Mouse (Mus musculus) hindbrain, embryonic 14.5 days (tissue): ENCODE data around the gene Elovl2. TPM values are rescaled to one million over a fixed set of nuclear protein-coding genes. Genes with fewer than 3 reads are reported as not detected.

Experiments used
- ATAC-seq: fragments of 200-750 bp; cut with Nextera tagmentation; 2 replicates; pipeline ENCODE4 v1.8.0; 2017; ENCODE audit warnings: moderate number of reproducible peaks, mild to moderate bottlenecking, moderate TSS enrichment, moderate library complexity; ENCODE audit not compliant: low FRiP score
- DNase-seq: peaks from one replicate; pipeline ENCODE4 v3.0.0-alpha.2; 2015; ENCODE audit warnings: low spot score
- H3K27ac ChIP-seq: fragments of 300-500 bp; sonication (generic); 2 replicates; pipeline ENCODE4 v1.5.1; 2014; ENCODE audit warnings: mild to moderate bottlenecking, moderate library complexity
- H3K27me3 ChIP-seq: fragments of 300-500 bp; sonication (generic); 2 replicates; pipeline ENCODE4 v1.6.1; 2014; ENCODE audit warnings: mild to moderate bottlenecking, low read length, mixed read lengths; ENCODE audit not compliant: control insufficient read depth, insufficient read depth
- H3K36me3 ChIP-seq: fragments of 300-500 bp; sonication (generic); replicated peaks from 2 replicates; pipeline ENCODE4 v1.6.1; 2014; ENCODE audit not compliant: control insufficient read depth, insufficient read depth
- H3K4me1 ChIP-seq: fragments of 300-500 bp; sonication (generic); replicated peaks from 2 replicates; pipeline ENCODE4 v1.6.1; 2014; ENCODE audit warnings: antibody characterized with exemption, low read length, mixed read lengths; ENCODE audit not compliant: control insufficient read depth, insufficient read depth
- H3K4me2 ChIP-seq: fragments of 300-500 bp; sonication (generic); replicated peaks from 2 replicates; pipeline ENCODE4 v1.6.1; 2014; ENCODE audit warnings: mild to moderate bottlenecking, moderate library complexity
- H3K4me3 ChIP-seq: fragments of 300-500 bp; sonication (generic); replicated peaks from 2 replicates; pipeline ENCODE4 v1.5.1; 2014; ENCODE audit warnings: mild to moderate bottlenecking, low read length
- H3K9ac ChIP-seq: fragments of 300-500 bp; sonication (generic); 2 replicates; pipeline ENCODE4 v1.6.1; 2014
- H3K9me3 ChIP-seq: fragments of 300-500 bp; sonication (generic); 2 replicates; pipeline ENCODE4 v1.6.1; 2016; ENCODE audit warnings: low read length; ENCODE audit not compliant: control insufficient read depth
- WGBS: fragments of 180-500 bp; shearing (Covaris S2); extraction: QIAGEN DNeasy Blood & Tissue Kit; methylation state at CpG from one replicate; pipeline ENCODE4 v1.1.7; 2014; 5-methylcytosine and 5-hydroxymethylcytosine counted together
- polyA plus RNA-seq: library from polyadenylated mRNA; unstranded; fragments of >200 nt; fragmentation: Nextera tagmentation; extraction: Ambion mirVana; gene quantifications from 2 replicates; pipeline ENCODE4 v1.2.1, GENCODE M21; 2014

Gene Elovl2
- polyA plus RNA-seq, 1 experiment from 2014 or later: 39.7 TPM

- Histone ChIP-seq H3K4me2 (no peak overlapping the region), H3K4me1 (no peaks in the 10 kb centered on the region), H3K27ac (no peak overlapping the region), H3K4me3 (no peak overlapping the region), H3K36me3 (no peaks in the 10 kb centered on the region), H3K27me3 (no peaks in the 10 kb centered on the region), H3K9me3 (peaks cover 4% of the 10 kb centered on the region; the same call in 1 of the 2 replicates), H3K9ac (no peak overlapping the region)
- ATAC-seq (no peak; the same call in 1 of the 2 replicates), DNase-seq (no peak)
- 80% methylated on average over 10 of the region's 10 CpGs for WGBS
Observed at GRCm38 (mm10) chr13:41238035-41238804, 18.0 kb upstream of the Elovl2 start.

GRCm38 (mm10) chr13:41235845-41236741 lies 15.9 kb upstream of the Elovl2 start:
- no peak overlapping the region for H3K4me2 ChIP-seq
- no peaks in the 10 kb centered on the region for H3K27me3 ChIP-seq
- H3K9ac ChIP-seq: no peak overlapping the region
- H3K4me3 ChIP-seq: no peak overlapping the region
- no peak overlapping the region for H3K27ac ChIP-seq
- DNase-seq (no peak), ATAC-seq (no peak)
- no peaks in the 10 kb centered on the region for H3K36me3 ChIP-seq
- H3K4me1 ChIP-seq: no peaks in the 10 kb centered on the region
- no peaks in the 10 kb centered on the region for H3K9me3 ChIP-seq
- WGBS: 74% methylated on average over 13 of the region's 13 CpGs

GRCm38 (mm10) chr13:41235181-41235580 lies 15.0 kb upstream of the Elovl2 start:
- Histone ChIP-seq H3K4me2 (no peak overlapping the region), H3K4me1 (no peaks in the 10 kb centered on the region), H3K4me3 (no peak overlapping the region), H3K27ac (no peak overlapping the region), H3K9ac (no peak overlapping the region), H3K9me3 (no peaks in the 10 kb centered on the region), H3K36me3 (no peaks in the 10 kb centered on the region), H3K27me3 (no peaks in the 10 kb centered on the region)
- DNase-seq: no peak
- ATAC-seq: no peak
- 90% methylated on average over 6 of the region's 6 CpGs for WGBS

- no peaks in the 10 kb centered on the region for H3K27me3 ChIP-seq
- ATAC-seq (no peak), DNase-seq (no peak)
- no peak overlapping the region for H3K9ac ChIP-seq
- H3K4me2 ChIP-seq: no peak overlapping the region
- no peak overlapping the region for H3K27ac ChIP-seq
- no peak overlapping the region for H3K4me3 ChIP-seq
- H3K36me3 ChIP-seq: no peaks in the 10 kb centered on the region
- 92% methylated on average over 7 of the region's 7 CpGs for WGBS
- H3K9me3 ChIP-seq: no peaks in the 10 kb centered on the region
- no peaks in the 10 kb centered on the region for H3K4me1 ChIP-seq
Observed at GRCm38 (mm10) chr13:41233241-41233640, 13.0 kb upstream of the Elovl2 start.

GRCm38 (mm10) chr13:41232209-41232608 lies 12.0 kb upstream of the Elovl2 start:
- H3K27me3 ChIP-seq: no peaks in the 10 kb centered on the region
- no peak overlapping the region for H3K4me3 ChIP-seq
- no peaks in the 10 kb centered on the region for H3K9me3 ChIP-seq
- no peak overlapping the region for H3K4me2 ChIP-seq
- ATAC-seq (no peak), DNase-seq (no peak)
- H3K36me3 ChIP-seq: no peaks in the 10 kb centered on the region
- H3K4me1 ChIP-seq: no peaks in the 10 kb centered on the region
- WGBS: 95% methylated on average over 15 of the region's 15 CpGs
- H3K27ac ChIP-seq: no peak overlapping the region
- H3K9ac ChIP-seq: no peak overlapping the region

GRCm38 (mm10) chr13:41231389-41231983 lies 11.3 kb upstream of the Elovl2 start:
- Histone ChIP-seq H3K9me3 (no peaks in the 10 kb centered on the region), H3K9ac (no peak overlapping the region), H3K27me3 (no peaks in the 10 kb centered on the region), H3K4me2 (no peak overlapping the region), H3K36me3 (no peaks in the 10 kb centered on the region), H3K27ac (no peak overlapping the region), H3K4me3 (no peak overlapping the region), H3K4me1 (no peaks in the 10 kb centered on the region)
- DNase-seq: no peak
- no peak for ATAC-seq
- 76% methylated on average over 12 of the region's 12 CpGs for WGBS

GRCm38 (mm10) chr13:41230256-41230655 lies 10.1 kb upstream of the Elovl2 start:
- DNase-seq: no peak
- no peaks in the 10 kb centered on the region for H3K27me3 ChIP-seq
- no peaks in the 10 kb centered on the region for H3K9me3 ChIP-seq
- H3K9ac ChIP-seq: no peak overlapping the region
- no peaks in the 10 kb centered on the region for H3K36me3 ChIP-seq
- 89% methylated on average over 5 of the region's 5 CpGs for WGBS
- no peak overlapping the region for H3K4me3 ChIP-seq
- no peak overlapping the region for H3K27ac ChIP-seq
- no peak for ATAC-seq
- no peak overlapping the region for H3K4me2 ChIP-seq
- no peaks in the 10 kb centered on the region for H3K4me1 ChIP-seq

GRCm38 (mm10) chr13:41228060-41228459 lies 7.9 kb upstream of the Elovl2 start:
- Histone ChIP-seq H3K4me1 (no peaks in the 10 kb centered on the region), H3K9ac (no peak overlapping the region), H3K27me3 (no peaks in the 10 kb centered on the region), H3K27ac (no peak overlapping the region), H3K9me3 (peaks cover 5% of the 10 kb centered on the region; the same call in 1 of the 2 replicates), H3K36me3 (no peaks in the 10 kb centered on the region), H3K4me3 (no peak overlapping the region), H3K4me2 (no peak overlapping the region)
- DNase-seq (no peak), ATAC-seq (no peak)
- WGBS: 92% methylated on average over 5 of the region's 5 CpGs

GRCm38 (mm10) chr13:41226513-41226912 lies 6.3 kb upstream of the Elovl2 start:
- ATAC-seq: no peak

More at GRCm38 (mm10) chr13:41226513-41226912, 6.3 kb upstream of the Elovl2 start:
- Histone ChIP-seq H3K36me3 (no peaks in the 10 kb centered on the region), H3K9me3 (peaks cover 18% of the 10 kb centered on the region), H3K4me1 (no peaks in the 10 kb centered on the region), H3K4me3 (no peak overlapping the region), H3K4me2 (no peak overlapping the region), H3K27ac (no peak overlapping the region), H3K27me3 (no peaks in the 10 kb centered on the region), H3K9ac (no peak overlapping the region)
- 88% methylated on average over 5 of the region's 5 CpGs for WGBS
- DNase-seq: no peak
